Mouse (Mus musculus) intestine, postnatal 0 days (tissue): ENCODE data around the gene Olfr885. TPM values are rescaled to one million over a fixed set of nuclear protein-coding genes. Genes with fewer than 3 reads are reported as not detected.

Source experiments
- ATAC-seq: fragments of 200-750 bp; cut with Nextera tagmentation; 2 replicates; pipeline ENCODE4 v1.8.0; 2017; ENCODE audit warnings: mild to moderate bottlenecking, moderate TSS enrichment, moderate library complexity
- H3K27ac ChIP-seq: fragments of 300-500 bp; sonication (generic); 2 replicates; pipeline ENCODE4 v1.5.1; 2014; ENCODE audit warnings: mild to moderate bottlenecking, low read depth, low read length, moderate library complexity
- H3K27me3 ChIP-seq: fragments of 300-500 bp; sonication (generic); replicated peaks from 2 replicates; pipeline ENCODE4 v1.6.1; 2014; ENCODE audit warnings: low read length, mixed read lengths; ENCODE audit not compliant: control insufficient read depth, insufficient read depth
- H3K36me3 ChIP-seq: fragments of 300-500 bp; sonication (generic); 2 replicates; pipeline ENCODE4 v1.6.1; 2014; ENCODE audit warnings: mild to moderate bottlenecking, moderate library complexity; ENCODE audit not compliant: control insufficient read depth, insufficient read depth
- H3K4me1 ChIP-seq: fragments of 300-500 bp; sonication (generic); replicated peaks from 2 replicates; pipeline ENCODE4 v1.6.1; 2014; ENCODE audit warnings: antibody characterized with exemption, low read length, mixed read lengths; ENCODE audit not compliant: control insufficient read depth, insufficient read depth
- H3K4me2 ChIP-seq: fragments of 300-500 bp; sonication (generic); replicated peaks from 2 replicates; pipeline ENCODE4 v1.6.1; 2014; ENCODE audit warnings: low read depth, mild to moderate bottlenecking, moderate library complexity
- H3K4me3 ChIP-seq: fragments of 300-500 bp; sonication (generic); 2 replicates; pipeline ENCODE4 v1.5.1; 2014; ENCODE audit warnings: low read depth, low read length
- H3K9ac ChIP-seq: fragments of 300-500 bp; sonication (generic); 2 replicates; pipeline ENCODE4 v1.6.1; 2014; ENCODE audit warnings: mild to moderate bottlenecking, low read depth, low read length
- H3K9me3 ChIP-seq: fragments of 300-500 bp; sonication (generic); 2 replicates; pipeline ENCODE4 v1.6.1; 2016; ENCODE audit warnings: mixed run types; ENCODE audit not compliant: control insufficient read depth
- CTCF ChIP-seq: sonication (generic); IDR thresholded peaks from 2 replicates; pipeline ENCODE4 v1.5.1; 2016; ENCODE audit warnings: low read depth, mild to moderate bottlenecking, control low read depth, antibody characterized with exemption, moderate library complexity
- WGBS: fragments of 180-500 bp; shearing (Covaris S2); extraction: QIAGEN DNeasy Blood & Tissue Kit; methylation state at CpG from one replicate; pipeline ENCODE4 v1.1.7; 2014; 5-methylcytosine and 5-hydroxymethylcytosine counted together
- polyA plus RNA-seq: library from polyadenylated mRNA; unstranded; fragments of >200 nt; fragmentation: Nextera tagmentation; extraction: Ambion mirVana; gene quantifications from 2 replicates; pipeline ENCODE4 v1.2.1, GENCODE M21; 2015

The Olfr885 gene
- polyA plus RNA-seq, result not detected in 2 replicates

GRCm38 (mm10) chr9:38061022-38061421 is at the start of gene Olfr885:
Gene Olfr885 (plus strand): TSS chr9:38061322.
- no peaks in the 10 kb centered on the region for H3K36me3 ChIP-seq

GRCm38 (mm10) chr9:38025508-38025907 is 35.6 kb upstream of the Olfr885 start, which contains the start of gene Olfr883:
Gene Olfr883 (plus strand): TSS chr9:38025808.
- H3K4me2 ChIP-seq, result no peak within 1 kb of the TSS
- TF ChIP-seq CTCF, result no peak
- H3K9ac ChIP-seq, result no peak within 1 kb of the TSS
- no peak within 1 kb of the TSS for H3K27ac ChIP-seq
- H3K4me3 ChIP-seq, result no peak within 1 kb of the TSS
- WGBS, result 84% methylated on average over 1 of the region's 1 CpGs
- no peaks in the 10 kb centered on the region for H3K4me1 ChIP-seq
- H3K27me3 ChIP-seq, result no peaks in the 10 kb centered on the region
- no peaks in the 10 kb centered on the region for H3K9me3 ChIP-seq
- no peaks in the 10 kb centered on the region for H3K36me3 ChIP-seq
- ATAC-seq, result no peak

More at GRCm38 (mm10) chr9:38061022-38061421, at the start of gene Olfr885:
- WGBS, result 78% methylated on average over 3 of the region's 3 CpGs
- Histone ChIP-seq H3K27me3 (no peaks in the 10 kb centered on the region), H3K4me3 (no peak within 1 kb of the TSS), H3K9ac (no peak within 1 kb of the TSS), H3K27ac (no peak within 1 kb of the TSS), H3K4me1 (no peaks in the 10 kb centered on the region), H3K4me2 (no peak within 1 kb of the TSS), H3K9me3 (no peaks in the 10 kb centered on the region)
- no peak for TF ChIP-seq CTCF
- ATAC-seq, result no peak

- Histone ChIP-seq H3K4me2 (no peak within 1 kb of the TSS), H3K9me3 (no peaks in the 10 kb centered on the region), H3K36me3 (no peaks in the 10 kb centered on the region), H3K4me3 (no peak within 1 kb of the TSS), H3K4me1 (no peaks in the 10 kb centered on the region), H3K9ac (no peak within 1 kb of the TSS), H3K27me3 (no peaks in the 10 kb centered on the region), H3K27ac (no peak within 1 kb of the TSS)
- TF ChIP-seq CTCF, result no peak
- ATAC-seq, result no peak
- WGBS, result 59% methylated on average over 1 of the region's 1 CpGs
These were observed 14.9 kb upstream of the Olfr885 start, which contains the start of gene Olfr884 for GRCm38 (mm10) chr9:38046255-38046654. Gene Olfr884 (plus strand): TSS chr9:38046555.

GRCm38 (mm10) chr9:38083772-38084171 is 22.6 kb downstream of the Olfr885 start, which contains the start of gene Olfr887:
Gene Olfr887 (plus strand): TSS chr9:38084072.
- Histone ChIP-seq H3K4me1 (no peaks in the 10 kb centered on the region), H3K27ac (no peak within 1 kb of the TSS), H3K27me3 (no peaks in the 10 kb centered on the region), H3K36me3 (no peaks in the 10 kb centered on the region), H3K4me2 (no peak within 1 kb of the TSS), H3K9ac (no peak within 1 kb of the TSS), H3K4me3 (no peak within 1 kb of the TSS), H3K9me3 (no peaks in the 10 kb centered on the region)
- no peak for ATAC-seq
- WGBS, result 85% methylated on average over 1 of the region's 1 CpGs
- TF ChIP-seq CTCF, result no peak

- no peak within 1 kb of the TSS for H3K27ac ChIP-seq
- H3K4me3 ChIP-seq, result no peak within 1 kb of the TSS
- H3K36me3 ChIP-seq, result no peaks in the 10 kb centered on the region
- WGBS, result 88% methylated on average over 1 of the region's 1 CpGs
- TF ChIP-seq CTCF, result no peak
- H3K4me2 ChIP-seq, result no peak within 1 kb of the TSS
- no peaks in the 10 kb centered on the region for H3K27me3 ChIP-seq
- no peak for ATAC-seq
- no peaks in the 10 kb centered on the region for H3K9me3 ChIP-seq
- H3K9ac ChIP-seq, result no peak within 1 kb of the TSS
- no peaks in the 10 kb centered on the region for H3K4me1 ChIP-seq
These were observed 46.7 kb downstream of the Olfr885 start, which contains the start of gene Olfr888 for GRCm38 (mm10) chr9:38107828-38108227. Gene Olfr888 (plus strand): TSS chr9:38108128.

Other genes with a start within 250 kb of the Olfr885 start
- not detected in 2 replicates for gene Olfr877, start 207.1 kb upstream of the Olfr885 start, polyA plus RNA-seq
- not detected in 2 replicates for gene Olfr145, start 164.6 kb upstream of the Olfr885 start, polyA plus RNA-seq
- not detected in 2 replicates for gene Olfr878, start 143.5 kb upstream of the Olfr885 start, polyA plus RNA-seq
- gene Olfr881, start 69.5 kb upstream of the Olfr885 start, polyA plus RNA-seq, result not detected in 2 replicates
- gene Olfr883, start 35.5 kb upstream of the Olfr885 start, polyA plus RNA-seq, result not detected in 2 replicates
- gene Olfr884, start 14.8 kb upstream of the Olfr885 start, polyA plus RNA-seq, result not detected in 2 replicates
- not detected in 2 replicates for gene Olfr887, start 22.8 kb downstream of the Olfr885 start, polyA plus RNA-seq
- not detected in 2 replicates for gene Olfr888, start 46.8 kb downstream of the Olfr885 start, polyA plus RNA-seq
- gene Olfr889, start 53.9 kb downstream of the Olfr885 start, polyA plus RNA-seq, result not detected in 2 replicates
- gene Olfr890, start 81.2 kb downstream of the Olfr885 start, polyA plus RNA-seq, result not detected in 2 replicates
- gene Olfr891, start 119.5 kb downstream of the Olfr885 start, polyA plus RNA-seq, result not detected in 2 replicates
- not detected in 2 replicates for gene Olfr893, start 147.0 kb downstream of the Olfr885 start, polyA plus RNA-seq
- not detected in 2 replicates for gene Olfr894, start 156.7 kb downstream of the Olfr885 start, polyA plus RNA-seq
- not detected in 2 replicates for gene Olfr143, start 191.5 kb downstream of the Olfr885 start, polyA plus RNA-seq
- not detected in 2 replicates for gene Olfr895, start 206.5 kb downstream of the Olfr885 start, polyA plus RNA-seq
- gene Olfr896-ps1, start 229.8 kb downstream of the Olfr885 start, polyA plus RNA-seq, result not detected in 2 replicates